Mouse (Mus musculus) forebrain, embryonic 12.5 days (tissue): ENCODE measurements around the gene Gnpat. TPM values are rescaled to one million over a fixed set of nuclear protein-coding genes. Genes with fewer than 3 reads are reported as not detected.
"Not testable (repeated sequence)": the region's sequence is repeated elsewhere in the genome, so short reads cannot be mapped to it uniquely, and the experiment has no call there.

ENCODE experiments used
- ATAC-seq: fragments of 200-750 bp; cut with Nextera tagmentation; 2 replicates; pipeline ENCODE4 v1.8.0; 2017; ENCODE audit warnings: moderate TSS enrichment; ENCODE audit not compliant: low FRiP score
- H3K27ac ChIP-seq: fragments of 300-500 bp; sonication (generic); 2 replicates; pipeline ENCODE4 v1.5.1; 2016; ENCODE audit warnings: mild to moderate bottlenecking
- H3K27me3 ChIP-seq: fragments of 300-500 bp; sonication (generic); 2 replicates; pipeline ENCODE4 v1.6.1; 2016; ENCODE audit warnings: mild to moderate bottlenecking
- H3K36me3 ChIP-seq: fragments of 300-500 bp; sonication (generic); replicated peaks from 2 replicates; pipeline ENCODE4 v1.6.1; 2016; ENCODE audit warnings: mild to moderate bottlenecking
- H3K4me1 ChIP-seq: fragments of 300-500 bp; sonication (generic); 2 replicates; pipeline ENCODE4 v1.6.1; 2016
- H3K4me2 ChIP-seq: fragments of 300-500 bp; sonication (generic); 2 replicates; pipeline ENCODE4 v1.6.1; 2016; ENCODE audit warnings: mild to moderate bottlenecking, moderate library complexity
- H3K4me3 ChIP-seq: fragments of 300-500 bp; sonication (generic); replicated peaks from 2 replicates; pipeline ENCODE4 v1.5.1; 2016; ENCODE audit warnings: mild to moderate bottlenecking
- H3K9ac ChIP-seq: fragments of 300-500 bp; sonication (generic); 2 replicates; pipeline ENCODE4 v1.6.1; 2016; ENCODE audit warnings: mild to moderate bottlenecking
- H3K9me3 ChIP-seq: fragments of 300-500 bp; sonication (generic); 2 replicates; pipeline ENCODE4 v1.6.1; 2016
- WGBS: fragments of 180-500 bp; shearing (Covaris S2); methylation state at CpG from one replicate; pipeline ENCODE4 v1.1.7; 2016; 5-methylcytosine and 5-hydroxymethylcytosine counted together
- polyA plus RNA-seq: library from polyadenylated mRNA; unstranded; fragments of >200 nt; fragmentation: Nextera tagmentation; extraction: Ambion mirVana; gene quantifications from 2 replicates; pipeline ENCODE4 v1.2.1, GENCODE M21; 2016

Gnpat gene
- polyA plus RNA-seq, 1 experiment from 2014 or later: 131 TPM

GRCm38 (mm10) chr8:124831531-124831930, 31.3 kb upstream of the Gnpat start:
- Histone ChIP-seq H3K27ac (no peak overlapping the region), H3K36me3 (no peaks in the 10 kb centered on the region), H3K9me3 (no peaks in the 10 kb centered on the region), H3K4me3 (no peak overlapping the region), H3K9ac (no peak overlapping the region), H3K27me3 (peaks cover 30% of the 10 kb centered on the region), H3K4me2 (no peak overlapping the region), H3K4me1 (0 out of 2 replicates have a peak, but pooled peaks cover 3% of the 10 kb centered on the region)
- ATAC-seq: no peak
- WGBS: 81% methylated on average over 6 of the region's 6 CpGs

DNA sequence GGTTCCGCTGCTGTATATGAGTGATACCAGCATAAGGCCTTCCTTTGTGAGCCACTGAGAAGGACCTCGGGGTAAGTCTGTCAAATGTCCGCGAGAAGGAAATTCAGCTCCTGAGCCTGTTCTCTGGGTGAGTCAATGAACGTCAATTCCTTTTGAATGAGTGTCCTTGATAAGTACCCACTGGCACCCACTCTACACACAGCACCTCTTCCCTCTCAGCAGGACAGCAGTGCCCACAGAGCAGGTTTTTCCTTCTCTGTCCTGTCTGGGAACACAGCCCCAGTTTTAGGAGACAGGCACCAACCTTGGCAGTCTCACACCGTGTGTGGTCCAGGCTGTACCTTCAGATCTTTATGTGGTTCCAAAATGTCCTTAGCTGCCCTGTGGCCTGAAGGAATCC, 30.9 kb upstream of the Gnpat start:
- WGBS: 89% methylated on average over 6 of the region's 6 CpGs
- Histone ChIP-seq H3K4me2 (no peak overlapping the region), H3K4me1 (no peaks in the 10 kb centered on the region), H3K4me3 (no peak overlapping the region), H3K36me3 (no peaks in the 10 kb centered on the region), H3K27ac (no peak overlapping the region), H3K9me3 (no peaks in the 10 kb centered on the region), H3K27me3 (peaks cover 26% of the 10 kb centered on the region), H3K9ac (no peak overlapping the region)
- ATAC-seq: no peak

- 50% methylated on average over 15 of the region's 15 CpGs for WGBS
- peaks cover 16% of the 10 kb centered on the region; the same call in 1 of the 2 replicates for H3K27me3 ChIP-seq
These were observed 29.2 kb upstream of the Gnpat start for GRCm38 (mm10) chr8:124833430-124834205.

DNA sequence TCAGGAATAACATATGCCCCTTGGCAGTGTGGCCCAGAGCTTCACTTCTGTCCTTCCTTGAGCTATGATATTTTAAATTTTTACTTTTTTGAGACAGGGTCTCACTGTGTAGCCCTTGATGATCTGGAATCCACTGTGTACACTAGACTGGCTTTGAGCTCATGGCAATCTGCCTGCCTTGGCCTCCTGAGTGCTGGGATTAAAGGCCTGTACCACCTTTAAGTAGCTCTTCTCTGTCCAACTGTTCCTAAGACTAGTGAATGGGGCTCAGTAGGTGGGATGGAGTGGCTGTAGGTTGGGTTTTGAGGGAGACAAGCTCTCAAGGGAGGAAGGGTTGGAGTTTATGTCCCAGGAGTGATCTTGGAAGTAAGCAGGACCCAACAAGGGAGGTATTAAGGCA, 27.0 kb upstream of the Gnpat start:
- no peak overlapping the region for H3K27ac ChIP-seq
- no peak overlapping the region for H3K4me2 ChIP-seq
- H3K9me3 ChIP-seq: no peaks in the 10 kb centered on the region
- H3K27me3 ChIP-seq: 0 out of 2 replicates have a peak, but pooled peaks cover 4% of the 10 kb centered on the region
- H3K4me3 ChIP-seq: no peak overlapping the region
- H3K4me1 ChIP-seq: no peaks in the 10 kb centered on the region
- no peak overlapping the region for H3K9ac ChIP-seq
- no peak for ATAC-seq
- H3K36me3 ChIP-seq: peaks cover 36% of the 10 kb centered on the region

More at GRCm38 (mm10) chr8:124833430-124834205, 29.2 kb upstream of the Gnpat start:
- H3K4me1 ChIP-seq: no peaks in the 10 kb centered on the region
- no peak overlapping the region for H3K4me3 ChIP-seq
- H3K9ac ChIP-seq: no peak overlapping the region
- H3K27ac ChIP-seq: no peak overlapping the region
- no peak for ATAC-seq
- H3K36me3 ChIP-seq: peaks cover 14% of the 10 kb centered on the region
- no peaks in the 10 kb centered on the region for H3K9me3 ChIP-seq
- H3K4me2 ChIP-seq: no peak overlapping the region

- H3K27ac ChIP-seq: no peak overlapping the region
- H3K4me1 ChIP-seq: no peaks in the 10 kb centered on the region
- H3K4me3 ChIP-seq: no peak overlapping the region
- no peak overlapping the region for H3K9ac ChIP-seq
- H3K36me3 ChIP-seq: peaks cover 40% of the 10 kb centered on the region
- ATAC-seq: no peak
- WGBS: 84% methylated on average over 7 of the region's 7 CpGs
- no peak overlapping the region for H3K4me2 ChIP-seq
- H3K9me3 ChIP-seq: no peaks in the 10 kb centered on the region
- H3K27me3 ChIP-seq: 0 out of 2 replicates have a peak, but pooled peaks cover 4% of the 10 kb centered on the region
These were observed 26.6 kb upstream of the Gnpat start for GRCm38 (mm10) chr8:124836273-124836672.

- Histone ChIP-seq H3K9me3 (no peaks in the 10 kb centered on the region), H3K4me1 (no peaks in the 10 kb centered on the region), H3K9ac (no peak overlapping the region), H3K4me2 (no peak overlapping the region), H3K27me3 (0 out of 2 replicates have a peak, but pooled peaks cover 4% of the 10 kb centered on the region), H3K36me3 (peaks cover 47% of the 10 kb centered on the region), H3K4me3 (no peak overlapping the region), H3K27ac (no peak overlapping the region)
- WGBS: 92% methylated on average over 2 of the region's 2 CpGs
- no peak for ATAC-seq
These were observed 25.9 kb upstream of the Gnpat start for GRCm38 (mm10) chr8:124836907-124837306.

DNA sequence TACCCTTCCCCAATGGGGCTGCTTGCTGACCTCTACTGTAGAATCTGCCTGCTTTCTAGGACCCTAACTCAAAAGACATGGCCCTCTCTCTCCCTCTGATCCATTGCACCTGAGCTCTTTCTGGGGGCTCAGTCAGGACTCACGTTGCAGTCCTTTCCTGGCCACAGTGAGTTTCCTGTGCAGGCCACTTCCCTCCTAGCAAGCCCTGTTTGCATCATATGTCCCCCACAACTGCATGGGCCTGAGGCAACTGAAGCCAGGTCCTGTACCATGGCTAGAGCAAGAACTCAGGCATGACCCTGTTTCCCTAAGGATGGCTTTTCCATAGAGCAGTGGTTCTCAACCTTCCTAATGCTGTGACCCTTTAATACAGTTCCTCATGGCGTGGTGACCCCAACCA, 24.9 kb upstream of the Gnpat start:
- H3K4me2 ChIP-seq: no peak overlapping the region
- no peak overlapping the region for H3K9ac ChIP-seq
- H3K4me3 ChIP-seq: no peak overlapping the region
- 89% methylated on average over 2 of the region's 2 CpGs for WGBS
- H3K36me3 ChIP-seq: peaks cover 49% of the 10 kb centered on the region
- H3K4me1 ChIP-seq: no peaks in the 10 kb centered on the region
- no peak for ATAC-seq
- H3K9me3 ChIP-seq: no peaks in the 10 kb centered on the region
- no peak overlapping the region for H3K27ac ChIP-seq
- H3K27me3 ChIP-seq: no peaks in the 10 kb centered on the region

GRCm38 (mm10) chr8:124839371-124839770, 23.5 kb upstream of the Gnpat start:
- Histone ChIP-seq H3K9me3 (no peaks in the 10 kb centered on the region), H3K27me3 (no peaks in the 10 kb centered on the region), H3K27ac (no peak overlapping the region), H3K9ac (no peak overlapping the region), H3K4me3 (no peak overlapping the region), H3K4me1 (no peaks in the 10 kb centered on the region), H3K36me3 (peaks cover 63% of the 10 kb centered on the region), H3K4me2 (no peak overlapping the region)
- WGBS: 94% methylated on average over 10 of the region's 10 CpGs
- no peak for ATAC-seq

DNA sequence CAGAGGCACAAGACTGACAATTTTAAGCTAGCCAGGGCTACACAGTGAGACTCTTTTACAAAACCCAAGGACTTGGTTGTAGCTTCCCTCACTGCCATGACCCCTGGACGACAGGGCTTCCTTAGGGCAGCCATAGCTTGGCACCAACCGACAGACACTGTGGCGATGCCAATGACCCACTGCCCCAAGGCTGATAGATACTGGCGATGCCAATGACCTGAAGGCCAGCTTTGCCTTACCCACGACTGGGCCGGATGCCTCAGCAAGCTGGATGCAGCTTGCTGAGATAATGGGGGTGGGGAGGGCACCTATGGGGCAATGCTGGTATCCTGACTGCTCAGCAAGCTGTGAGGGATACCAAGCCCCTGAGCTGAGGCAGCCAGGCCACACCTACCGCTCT, 21.9 kb upstream of the Gnpat start:
- Histone ChIP-seq H3K27ac (no peak overlapping the region), H3K36me3 (peaks cover 66% of the 10 kb centered on the region), H3K4me2 (no peak overlapping the region), H3K9ac (no peak overlapping the region), H3K4me1 (no peaks in the 10 kb centered on the region), H3K4me3 (no peak overlapping the region), H3K27me3 (no peaks in the 10 kb centered on the region), H3K9me3 (no peaks in the 10 kb centered on the region)
- WGBS: 94% methylated on average over 7 of the region's 7 CpGs
- no peak for ATAC-seq

GRCm38 (mm10) chr8:124841775-124842174, 21.1 kb upstream of the Gnpat start:
- Histone ChIP-seq H3K27ac (no peak overlapping the region), H3K9me3 (no peaks in the 10 kb centered on the region), H3K4me2 (no peak overlapping the region), H3K36me3 (peaks cover 66% of the 10 kb centered on the region), H3K4me3 (no peak overlapping the region), H3K27me3 (no peaks in the 10 kb centered on the region), H3K9ac (no peak overlapping the region), H3K4me1 (no peaks in the 10 kb centered on the region)
- ATAC-seq: no peak
- 90% methylated on average over 10 of the region's 10 CpGs for WGBS

GRCm38 (mm10) chr8:124842929-124843328, 19.9 kb upstream of the Gnpat start:
- not testable (repeated sequence) for H3K4me1 ChIP-seq, H3K27ac ChIP-seq, H3K4me3 ChIP-seq, ATAC-seq, H3K9me3 ChIP-seq, H3K27me3 ChIP-seq, H3K9ac ChIP-seq, H3K4me2 ChIP-seq
- peaks cover 59% of the 10 kb centered on the region for H3K36me3 ChIP-seq
- WGBS: 83% methylated on average over 1 of the region's 1 CpGs

- Histone ChIP-seq H3K36me3 (peaks cover 37% of the 10 kb centered on the region), H3K4me2 (no peak overlapping the region), H3K9ac (no peak overlapping the region), H3K4me1 (no peaks in the 10 kb centered on the region), H3K27ac (no peak overlapping the region), H3K27me3 (no peaks in the 10 kb centered on the region), H3K4me3 (no peak overlapping the region), H3K9me3 (no peaks in the 10 kb centered on the region)
- 68% methylated on average over 3 of the region's 3 CpGs for WGBS
- ATAC-seq: no peak
These were observed 17.7 kb upstream of the Gnpat start for GRCm38 (mm10) chr8:124845131-124845530.

DNA sequence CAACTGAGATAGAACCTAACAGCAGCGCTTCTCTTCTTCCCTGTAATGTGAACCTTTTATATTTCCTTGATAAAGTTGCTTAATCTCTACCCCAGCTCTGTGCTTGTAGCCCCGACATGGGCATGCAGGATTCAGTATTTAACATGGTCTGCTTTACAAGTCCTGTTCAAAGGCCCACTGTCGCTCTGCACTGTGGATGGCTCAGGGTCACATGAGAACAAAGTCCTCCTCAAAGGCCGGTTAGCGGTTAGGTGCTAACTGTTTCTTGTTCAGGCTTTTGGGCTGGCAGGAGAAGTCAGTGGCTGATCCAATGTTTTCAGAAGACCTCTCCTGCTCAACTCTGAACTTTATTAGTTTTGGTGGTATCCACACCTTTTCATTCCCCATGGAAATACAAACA, 17.3 kb upstream of the Gnpat start:
- peaks cover 33% of the 10 kb centered on the region for H3K36me3 ChIP-seq

More for the DNA sequence above, 17.3 kb upstream of the Gnpat start:
- Histone ChIP-seq H3K9me3 (no peaks in the 10 kb centered on the region), H3K27ac (no peak overlapping the region), H3K9ac (no peak overlapping the region), H3K4me3 (no peak overlapping the region), H3K4me2 (no peak overlapping the region), H3K4me1 (no peaks in the 10 kb centered on the region), H3K27me3 (no peaks in the 10 kb centered on the region)
- 91% methylated on average over 5 of the region's 5 CpGs for WGBS
- no peak for ATAC-seq
